ENCODE assay signal across 19 mouse cellular contexts in the genomic region with DNA sequence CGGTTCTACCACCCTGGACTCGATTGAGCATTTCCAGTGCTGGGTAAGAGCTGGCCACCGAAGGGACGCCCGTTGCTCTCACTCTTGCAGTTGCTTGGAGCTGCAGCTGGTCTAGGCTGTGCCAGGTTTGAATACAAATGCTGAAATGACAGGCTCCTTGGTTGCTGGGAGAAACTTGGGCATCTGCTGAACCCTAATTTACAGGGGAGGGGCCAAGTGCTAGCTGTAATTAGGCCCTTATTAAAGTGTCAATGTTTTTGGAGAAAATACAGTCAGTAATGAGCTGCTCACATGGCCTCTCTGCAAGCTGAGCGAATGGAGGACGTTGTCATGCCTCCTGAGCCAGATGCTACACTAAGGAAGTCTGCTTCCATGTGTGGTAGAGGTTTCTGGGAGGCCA. TPM values are rescaled to one million over a fixed set of nuclear protein-coding genes. Genes with fewer than 3 reads are reported as not detected.
DNase-seq lines count a peak whose midpoint lies in the region; ATAC-seq and TF ChIP-seq lines count a peak whose summit lies in the region.
"Had no signal": no experiment of that assay in that cellular context is flagged by ENCODE, and none has a peak within 500 bp of the region (broad histone marks: within the 10 kb centered on the region; RNA-seq: fewer than 3 reads in every experiment).

No protein-coding gene starts in this region.

- H3K4me2 ChIP-seq in forebrain, embryonic 14.5 days (ENCODE audit: low read length) = 0 out of 2 replicates have a peak overlapping the region, but pooled peaks have one; percentile 10
- H3K4me2 ChIP-seq: heart, embryonic 11.5 days; limb, embryonic 13.5 days; liver, embryonic 15.5 days; neural tube, embryonic 15.5 days had no signal

- TF ChIP-seq CTCF in bone marrow macrophage, adult 2 months (IDR thresholded peaks at IDR 0.05; ENCODE audit: low read depth, low read length) = no peak
- TF ChIP-seq CTCF in lung, adult 2 months (IDR thresholded peaks at IDR 0.05; ENCODE audit: insufficient read depth, low read length) = no peak

- H3K9me3 ChIP-seq in forebrain, embryonic 14.5 days (replicated peaks; ENCODE audit: control insufficient read depth, low read length) = no peaks in the 10 kb centered on the region
- H3K9me3 ChIP-seq: limb, embryonic 13.5 days; liver, embryonic 15.5 days; midbrain, embryonic 10.5 days; neural tube, embryonic 15.5 days had no signal

- no peaks in the 10 kb centered on the region for H3K36me3 ChIP-seq in forebrain, embryonic 14.5 days (ENCODE audit: control insufficient read depth, insufficient read depth, low read length)
- H3K36me3 ChIP-seq: limb, embryonic 13.5 days; midbrain, embryonic 10.5 days; neural tube, embryonic 15.5 days had no signal

- DNase-seq in frontal cortex, postnatal 25 days (ENCODE audit: low spot score in 2 of 2) = no peak
- peak; percentile 65 for DNase-seq in layer of hippocampus, adult 9-11 months
- no peak for DNase-seq in layer of hippocampus, postnatal 25 days (ENCODE audit: extremely low spot score in 1 of 2, low spot score in 1 of 2)
- DNase-seq in forebrain, embryonic 14.5 days (ENCODE audit: low spot score) = peak; percentile 87
- DNase-seq in lung, adult 2 months = no peak
- no peak for DNase-seq in spleen, adult 12 weeks (ENCODE audit: low spot score)
- DNase-seq: adrenal gland, adult 2 months; cerebellum, adult 18-20 months; gastrocnemius, postnatal 25 days; lung, postnatal 14 days; retina, postnatal 1 day had no signal

- TF ChIP-seq POLR2A in bone marrow macrophage, adult 2 months (IDR thresholded peaks at IDR 0.05; ENCODE audit: borderline replicate concordance, low read depth, low read length) = no peak
- no peak for TF ChIP-seq POLR2A in lung, adult 2 months (IDR thresholded peaks at IDR 0.05; ENCODE audit: borderline replicate concordance, extremely low read depth, low read depth, low read length)

- WGBS in forebrain, embryonic 14.5 days = 22% methylated on average over 7 of the region's 7 CpGs
- WGBS in lung, adult 2 months = 69% methylated on average over 7 of the region's 7 CpGs

- H3K4me1 ChIP-seq in bone marrow macrophage, adult 2 months (ENCODE audit: control insufficient read depth, insufficient read depth, low read length) = peaks cover 54% of the 10 kb centered on the region
- H3K4me1 ChIP-seq in forebrain, embryonic 14.5 days (ENCODE audit: control insufficient read depth, insufficient read depth, low read length) = peaks cover 25% of the 10 kb centered on the region
- peaks cover 38% of the 10 kb centered on the region for H3K4me1 ChIP-seq in lung, adult 2 months (ENCODE audit: control insufficient read depth, insufficient read depth, low read length)

- ATAC-seq in frontal cortex, adult (ENCODE audit: low TSS enrichment) = peak; percentile 44
- ATAC-seq in forebrain, embryonic 14.5 days = peak; percentile 92

- H3K27me3 ChIP-seq in forebrain, embryonic 14.5 days (replicated peaks; ENCODE audit: control insufficient read depth, insufficient read depth, low read length) = no peaks in the 10 kb centered on the region
- H3K27me3 ChIP-seq: CH12.LX; limb, embryonic 13.5 days; liver, embryonic 15.5 days; neural tube, embryonic 15.5 days had no signal

- H3K27ac ChIP-seq in bone marrow macrophage, adult 2 months (ENCODE audit: insufficient read depth, low read depth, low read length) = peak overlapping the region; percentile 52
- peak overlapping the region; percentile 69 for H3K27ac ChIP-seq in forebrain, embryonic 14.5 days (ENCODE audit: low read depth, low read length)
- H3K27ac ChIP-seq: limb, embryonic 13.5 days; liver, embryonic 15.5 days; midbrain, embryonic 10.5 days; neural tube, embryonic 15.5 days had no signal

- no peak overlapping the region for H3K9ac ChIP-seq in forebrain, embryonic 14.5 days (ENCODE audit: low read length)
- H3K9ac ChIP-seq: limb, embryonic 13.5 days; liver, embryonic 15.5 days; neural tube, embryonic 15.5 days had no signal

- H3K4me3 ChIP-seq in bone marrow macrophage, adult 2 months (ENCODE audit: insufficient read depth, low read length) = 0 out of 2 replicates have a peak overlapping the region, but pooled peaks have one; percentile 5
- H3K4me3 ChIP-seq in forebrain, embryonic 14.5 days (ENCODE audit: low read depth, low read length) = no peak overlapping the region
- no peak overlapping the region for H3K4me3 ChIP-seq in lung, adult 2 months (replicated peaks; ENCODE audit: extremely low read depth, low read depth, low read length)
- H3K4me3 ChIP-seq: limb, embryonic 13.5 days; liver, embryonic 15.5 days; midbrain, embryonic 10.5 days; neural tube, embryonic 15.5 days had no signal

RNA-seq across cellular contexts. Expression of a gene that starts 6.0 kb away (rescaled TPM):
- 10 to 100 TPM; 55.2 to 77.1 TPM for total RNA-seq in layer of hippocampus, postnatal 25 days (2021)
- polyA plus RNA-seq in bone marrow macrophage, adult 2 months (2012; ENCODE audit: insufficient read depth, insufficient read length, missing spikeins) = 118 and 129 TPM in 2 replicates
- 54.2 and 65.3 TPM in 2 replicates for polyA plus RNA-seq in forebrain, embryonic 14.5 days (2014; fragmentation: Nextera tagmentation; extraction: Ambion mirVana)
- polyA plus RNA-seq in lung, adult 2 months (2012; rRNA removed) = 174 and 207 TPM in 2 replicates

RNA-seq across cellular contexts. Expression of a gene that starts 19.1 kb away (rescaled TPM):
- 10 to 100 TPM; 21.4 to 31.6 TPM for total RNA-seq in layer of hippocampus, postnatal 25 days (2021)
- 9.9 and 14.9 TPM in 2 replicates for polyA plus RNA-seq in bone marrow macrophage, adult 2 months (2012; ENCODE audit: insufficient read depth, insufficient read length, missing spikeins)
- 51.4 and 53.7 TPM in 2 replicates for polyA plus RNA-seq in forebrain, embryonic 14.5 days (2014; fragmentation: Nextera tagmentation; extraction: Ambion mirVana)
- polyA plus RNA-seq in lung, adult 2 months (2012; rRNA removed) = 27.7 and 29.5 TPM in 2 replicates

Comparison
In these comparisons a context has a peak if more than half of its experiments do, and no peak if none do; other contexts are left out.
1. DNase-seq: peak in layer of hippocampus, adult 9-11 months (single experiment) and forebrain, embryonic 14.5 days (single experiment); none in frontal cortex, postnatal 25 days (0 of 2), layer of hippocampus, postnatal 25 days (0 of 2), lung, adult 2 months (single experiment) and spleen, adult 12 weeks (single experiment).